Mouse (Mus musculus) liver, postnatal 0 days (tissue): ENCODE measurements around the gene Myl9. TPM values are rescaled to one million over a fixed set of nuclear protein-coding genes. Genes with fewer than 3 reads are reported as not detected.

ENCODE experiments used
- ATAC-seq: fragments of 200-750 bp; cut with Nextera tagmentation; 2 replicates; pipeline ENCODE4 v1.8.0; 2017; ENCODE audit warnings: mild to moderate bottlenecking, moderate library complexity
- DNase-seq: peaks from one replicate; pipeline ENCODE4 v3.0.0-alpha.2; 2016
- H3K27ac ChIP-seq: fragments of 300-500 bp; sonication (generic); 2 replicates; pipeline ENCODE4 v1.5.1; 2014; ENCODE audit warnings: antibody characterized with exemption, moderate library complexity, mild to moderate bottlenecking, low read depth
- H3K27me3 ChIP-seq: fragments of 300-500 bp; sonication (generic); 2 replicates; pipeline ENCODE4 v1.6.1; 2014; ENCODE audit warnings: low read length, control low read depth, mixed read lengths; ENCODE audit not compliant: insufficient read depth
- H3K36me3 ChIP-seq: fragments of 300-500 bp; sonication (generic); replicated peaks from 2 replicates; pipeline ENCODE4 v1.6.1; 2014; ENCODE audit warnings: mild to moderate bottlenecking, control low read depth, low read length, moderate library complexity, mixed read lengths; ENCODE audit not compliant: insufficient read depth
- H3K4me1 ChIP-seq: fragments of 300-500 bp; sonication (generic); 2 replicates; pipeline ENCODE4 v1.6.1; 2014; ENCODE audit warnings: antibody characterized with exemption, mild to moderate bottlenecking, control low read depth; ENCODE audit not compliant: insufficient read depth
- H3K4me2 ChIP-seq: fragments of 300-500 bp; sonication (generic); 2 replicates; pipeline ENCODE4 v1.6.1; 2014; ENCODE audit warnings: low read depth, mild to moderate bottlenecking, low read length, moderate library complexity, mixed read lengths
- H3K4me3 ChIP-seq: fragments of 300-500 bp; sonication (generic); 2 replicates; pipeline ENCODE4 v1.5.1; 2014; ENCODE audit warnings: low read depth, low read length
- H3K9ac ChIP-seq: fragments of 300-500 bp; sonication (generic); replicated peaks from 2 replicates; pipeline ENCODE4 v1.6.1; 2014; ENCODE audit warnings: mild to moderate bottlenecking, moderate library complexity
- H3K9me3 ChIP-seq: fragments of 300-500 bp; sonication (generic); 2 replicates; pipeline ENCODE4 v1.6.1; 2016; ENCODE audit warnings: mild to moderate bottlenecking, control low read depth, low read length, mixed read lengths
- CTCF ChIP-seq: sonication (generic); IDR thresholded peaks from 2 replicates; pipeline ENCODE4 v1.5.1; 2016; ENCODE audit warnings: antibody characterized with exemption, low read depth
- EP300 ChIP-seq: IDR thresholded peaks from 2 replicates; pipeline ENCODE4 v1.6.1; 2016; ENCODE audit warnings: antibody characterized with exemption, low read depth, mild to moderate bottlenecking
- whole genome bisulfite sequencing: fragments of 180-500 bp; shearing (Covaris S2); extraction: QIAGEN DNeasy Blood & Tissue Kit; methylation state at CpG from one replicate; pipeline ENCODE4 v1.1.7; 2014; ENCODE audit not compliant: insufficient replicate concordance; 5-methylcytosine and 5-hydroxymethylcytosine counted together
- polyA plus RNA-seq: library from polyadenylated mRNA; unstranded; fragments of >200 nt; fragmentation: Nextera tagmentation; extraction: Ambion mirVana; gene quantifications from 2 replicates; pipeline ENCODE4 v1.2.1, GENCODE M21; 2015

Gene Myl9
- polyA plus RNA-seq, 1 experiment from 2014 or later, result 51.2 TPM

- TF ChIP-seq CTCF, result no peak
- TF ChIP-seq EP300, result no peak
- H3K9me3 ChIP-seq, result no peaks in the 10 kb centered on the region
- peaks cover 10% of the 10 kb centered on the region; the same call in 1 of the 2 replicates for H3K27me3 ChIP-seq
- WGBS, result 66% methylated on average over 9 of the region's 9 CpGs
- peaks cover 36% of the 10 kb centered on the region for H3K4me1 ChIP-seq
- no peak overlapping the region for H3K4me3 ChIP-seq
- no peaks in the 10 kb centered on the region for H3K36me3 ChIP-seq
- DNase-seq, result no peak
- H3K4me2 ChIP-seq, result no peak overlapping the region
- ATAC-seq, result no peak
- H3K9ac ChIP-seq, result no peak overlapping the region
- no peak overlapping the region for H3K27ac ChIP-seq
Observed at GRCm38 (mm10) chr2:156780129-156780528, 4.9 kb downstream of the Myl9 start.

- 0 out of 2 replicates have a peak overlapping the region, but pooled peaks have one; percentile 11 for H3K9ac ChIP-seq
- WGBS, result 16% methylated on average over 17 of the region's 17 CpGs
- H3K4me3 ChIP-seq, result no peak overlapping the region
- no peak overlapping the region for H3K27ac ChIP-seq
- no peaks in the 10 kb centered on the region for H3K9me3 ChIP-seq
- ATAC-seq (no peak), DNase-seq (peak; percentile 71)
- TF ChIP-seq CTCF (no peak), EP300 (no peak)
- H3K4me2 ChIP-seq, result peak overlapping the region; percentile 27; the same call in 1 of the 2 replicates
- peaks cover 33% of the 10 kb centered on the region for H3K4me1 ChIP-seq
- H3K36me3 ChIP-seq, result no peaks in the 10 kb centered on the region
- H3K27me3 ChIP-seq, result peaks cover 6% of the 10 kb centered on the region; the same call in 1 of the 2 replicates
Observed at GRCm38 (mm10) chr2:156780752-156781151, 5.5 kb downstream of the Myl9 start.

- no peaks in the 10 kb centered on the region for H3K9me3 ChIP-seq
Observed at GRCm38 (mm10) chr2:156781281-156781680, 6.1 kb downstream of the Myl9 start.

GRCm38 (mm10) chr2:156781836-156782480, 6.7 kb downstream of the Myl9 start:
- H3K4me1 ChIP-seq, result peaks cover 33% of the 10 kb centered on the region
- no peak overlapping the region for H3K9ac ChIP-seq
- 0 out of 2 replicates have a peak, but pooled peaks have one; percentile 67 for TF ChIP-seq EP300
- peak; percentile 45; the same call in 1 of the 2 replicates for TF ChIP-seq CTCF
- 50% methylated on average over 4 of the region's 4 CpGs for WGBS
- H3K36me3 ChIP-seq, result no peaks in the 10 kb centered on the region
- H3K27ac ChIP-seq, result peak overlapping the region; percentile 71
- peak; percentile 69 for ATAC-seq
- 0 out of 2 replicates have a peak, but pooled peaks cover 4% of the 10 kb centered on the region for H3K27me3 ChIP-seq
- DNase-seq, result no peak
- H3K4me3 ChIP-seq, result no peak overlapping the region
- no peak overlapping the region for H3K4me2 ChIP-seq
- no peaks in the 10 kb centered on the region for H3K9me3 ChIP-seq

More at GRCm38 (mm10) chr2:156781281-156781680, 6.1 kb downstream of the Myl9 start:
- Histone ChIP-seq H3K9ac (no peak overlapping the region), H3K4me1 (peaks cover 33% of the 10 kb centered on the region), H3K36me3 (no peaks in the 10 kb centered on the region), H3K4me3 (no peak overlapping the region), H3K27me3 (0 out of 2 replicates have a peak, but pooled peaks cover 4% of the 10 kb centered on the region), H3K27ac (no peak overlapping the region), H3K4me2 (peak overlapping the region; percentile 27; the same call in 1 of the 2 replicates)
- ATAC-seq (no peak), DNase-seq (peak; percentile 15)
- TF ChIP-seq CTCF (no peak), EP300 (no peak)
- WGBS, result 56% methylated on average over 4 of the region's 4 CpGs

GRCm38 (mm10) chr2:156782481-156783348, 7.5 kb downstream of the Myl9 start:
- peaks cover 27% of the 10 kb centered on the region for H3K4me1 ChIP-seq
- H3K4me3 ChIP-seq, result no peak overlapping the region
- H3K36me3 ChIP-seq, result no peaks in the 10 kb centered on the region
- no peaks in the 10 kb centered on the region for H3K27me3 ChIP-seq
- WGBS, result 62% methylated on average over 10 of the region's 10 CpGs
- H3K27ac ChIP-seq, result peak overlapping the region; percentile 71
- no peak for TF ChIP-seq EP300
- TF ChIP-seq CTCF, result no peak
- H3K9me3 ChIP-seq, result no peaks in the 10 kb centered on the region
- H3K4me2 ChIP-seq, result no peak overlapping the region
- ATAC-seq, result peak; percentile 21; the same call in 1 of the 2 replicates
- H3K9ac ChIP-seq, result no peak overlapping the region
- DNase-seq, result no peak

- peak; percentile 45 for DNase-seq
- Histone ChIP-seq H3K4me2 (0 out of 2 replicates have a peak overlapping the region, but pooled peaks have one; percentile 9), H3K27ac (peak overlapping the region; percentile 71), H3K27me3 (no peaks in the 10 kb centered on the region), H3K9me3 (no peaks in the 10 kb centered on the region), H3K4me3 (no peak overlapping the region), H3K36me3 (no peaks in the 10 kb centered on the region), H3K4me1 (peaks cover 27% of the 10 kb centered on the region), H3K9ac (no peak overlapping the region)
- no peak for TF ChIP-seq CTCF
- TF ChIP-seq EP300, result peak; percentile 91
- peak; percentile 84 for ATAC-seq
- 22% methylated on average over 9 of the region's 9 CpGs for WGBS
Observed at GRCm38 (mm10) chr2:156783349-156783728, 8.1 kb downstream of the Myl9 start.
